Mouse (Mus musculus): ENCODE results near the gene Arpc1a. TPM values are rescaled to one million over a fixed set of nuclear protein-coding genes. Genes with fewer than 3 reads are reported as not detected.
"Not testable (repeated sequence)": the region's sequence is repeated elsewhere in the genome, so short reads cannot be mapped to it uniquely, and the experiment has no call there.

Gene Arpc1a
- polyA plus RNA-seq, 1 experiment from 2014 or later = 112 TPM

GRCm38 (mm10) chr5:145068863-145069262, 14.8 kb upstream of the Arpc1a start:
- Histone ChIP-seq H3K27me3 (ENCODE audit: control insufficient read depth, insufficient read depth, low read length) (no peaks in the 10 kb centered on the region), H3K4me1 (ENCODE audit: control insufficient read depth, insufficient read depth, low read length) (no peaks in the 10 kb centered on the region), H3K4me2 (no peak overlapping the region), H3K9ac (ENCODE audit: low read depth, low read length) (no peak overlapping the region), H3K36me3 (ENCODE audit: control insufficient read depth, insufficient read depth, low read length) (no peaks in the 10 kb centered on the region), H3K4me3 (ENCODE audit: low read depth, low read length) (no peak overlapping the region), H3K9me3 (replicated peaks; ENCODE audit: control insufficient read depth, low read length) (no peaks in the 10 kb centered on the region), H3K27ac (ENCODE audit: low read depth, low read length) (no peak overlapping the region)
- ATAC-seq (replicated peaks; ENCODE audit: insufficient number of reproducible peaks, low FRiP score, low TSS enrichment) = no peak
- WGBS (ENCODE audit: insufficient replicate concordance) = 57% methylated on average over 3 of the region's 3 CpGs

GRCm38 (mm10) chr5:145069707-145070106, 13.9 kb upstream of the Arpc1a start:
- no peak for ATAC-seq (replicated peaks; ENCODE audit: insufficient number of reproducible peaks, low FRiP score, low TSS enrichment)
- Histone ChIP-seq H3K9ac (ENCODE audit: low read depth, low read length) (no peak overlapping the region), H3K36me3 (ENCODE audit: control insufficient read depth, insufficient read depth, low read length) (no peaks in the 10 kb centered on the region), H3K9me3 (replicated peaks; ENCODE audit: control insufficient read depth, low read length) (no peaks in the 10 kb centered on the region), H3K4me3 (ENCODE audit: low read depth, low read length) (no peak overlapping the region), H3K4me1 (ENCODE audit: control insufficient read depth, insufficient read depth, low read length) (no peaks in the 10 kb centered on the region), H3K27me3 (ENCODE audit: control insufficient read depth, insufficient read depth, low read length) (no peaks in the 10 kb centered on the region), H3K4me2 (no peak overlapping the region), H3K27ac (ENCODE audit: low read depth, low read length) (no peak overlapping the region)
- under 1% methylated on average over 5 of the region's 5 CpGs for WGBS (ENCODE audit: insufficient replicate concordance)

- WGBS (ENCODE audit: insufficient replicate concordance) = 42% methylated on average over 6 of the region's 6 CpGs
- no peaks in the 10 kb centered on the region for H3K9me3 ChIP-seq (replicated peaks; ENCODE audit: control insufficient read depth, low read length)
- H3K4me1 ChIP-seq (ENCODE audit: control insufficient read depth, insufficient read depth, low read length) = no peaks in the 10 kb centered on the region
- ATAC-seq (replicated peaks; ENCODE audit: insufficient number of reproducible peaks, low FRiP score, low TSS enrichment) = no peak
- no peak overlapping the region for H3K27ac ChIP-seq (ENCODE audit: low read depth, low read length)
- H3K27me3 ChIP-seq (ENCODE audit: control insufficient read depth, insufficient read depth, low read length) = no peaks in the 10 kb centered on the region
- no peak overlapping the region for H3K4me2 ChIP-seq
- H3K36me3 ChIP-seq (ENCODE audit: control insufficient read depth, insufficient read depth, low read length) = no peaks in the 10 kb centered on the region
- no peak overlapping the region for H3K9ac ChIP-seq (ENCODE audit: low read depth, low read length)
- no peak overlapping the region for H3K4me3 ChIP-seq (ENCODE audit: low read depth, low read length)
Observed at GRCm38 (mm10) chr5:145071342-145071741, 12.3 kb upstream of the Arpc1a start.

- 48% methylated on average over 3 of the region's 3 CpGs for WGBS (ENCODE audit: insufficient replicate concordance)
- H3K4me1 ChIP-seq (ENCODE audit: control insufficient read depth, insufficient read depth, low read length) = no peaks in the 10 kb centered on the region
- no peak for ATAC-seq (replicated peaks; ENCODE audit: insufficient number of reproducible peaks, low FRiP score, low TSS enrichment)
Observed at GRCm38 (mm10) chr5:145075081-145075480, 8.5 kb upstream of the Arpc1a start.

GRCm38 (mm10) chr5:145081866-145082613, 1.6 kb upstream of the Arpc1a start:
- Histone ChIP-seq H3K9ac (ENCODE audit: low read depth, low read length) (no peak overlapping the region), H3K27me3 (ENCODE audit: control insufficient read depth, insufficient read depth, low read length) (no peaks in the 10 kb centered on the region), H3K9me3 (replicated peaks; ENCODE audit: control insufficient read depth, low read length) (no peaks in the 10 kb centered on the region), H3K27ac (ENCODE audit: low read depth, low read length) (no peak overlapping the region), H3K4me2 (no peak overlapping the region), H3K36me3 (ENCODE audit: control insufficient read depth, insufficient read depth, low read length) (peaks cover 4% of the 10 kb centered on the region; the same call in 1 of the 2 replicates), H3K4me1 (ENCODE audit: control insufficient read depth, insufficient read depth, low read length) (peaks cover 4% of the 10 kb centered on the region; the same call in 1 of the 2 replicates), H3K4me3 (ENCODE audit: low read depth, low read length) (no peak overlapping the region)
- 83% methylated on average over 10 of the region's 10 CpGs for WGBS (ENCODE audit: insufficient replicate concordance)
- no peak for ATAC-seq (replicated peaks; ENCODE audit: insufficient number of reproducible peaks, low FRiP score, low TSS enrichment)

More at GRCm38 (mm10) chr5:145075081-145075480, 8.5 kb upstream of the Arpc1a start:
- Histone ChIP-seq H3K36me3 (ENCODE audit: control insufficient read depth, insufficient read depth, low read length) (no peaks in the 10 kb centered on the region), H3K27me3 (ENCODE audit: control insufficient read depth, insufficient read depth, low read length) (no peaks in the 10 kb centered on the region), H3K4me2 (no peak overlapping the region), H3K27ac (ENCODE audit: low read depth, low read length) (no peak overlapping the region), H3K9me3 (replicated peaks; ENCODE audit: control insufficient read depth, low read length) (no peaks in the 10 kb centered on the region), H3K4me3 (ENCODE audit: low read depth, low read length) (no peak overlapping the region), H3K9ac (ENCODE audit: low read depth, low read length) (no peak overlapping the region)

GRCm38 (mm10) chr5:145083201-145083600, 429 bp upstream of the Arpc1a start:
- H3K4me3 ChIP-seq (ENCODE audit: low read depth, low read length) = peak overlapping the region; percentile 79
- H3K9me3 ChIP-seq (replicated peaks; ENCODE audit: control insufficient read depth, low read length); H3K27me3 ChIP-seq (ENCODE audit: control insufficient read depth, insufficient read depth, low read length); H3K36me3 ChIP-seq (ENCODE audit: control insufficient read depth, insufficient read depth, low read length); ATAC-seq (replicated peaks; ENCODE audit: insufficient number of reproducible peaks, low FRiP score, low TSS enrichment); H3K4me1 ChIP-seq (ENCODE audit: control insufficient read depth, insufficient read depth, low read length): not testable (repeated sequence)
- peak overlapping the region; percentile 89 for H3K9ac ChIP-seq (ENCODE audit: low read depth, low read length)
- 43% methylated on average over 6 of the region's 6 CpGs for WGBS (ENCODE audit: insufficient replicate concordance)
- H3K27ac ChIP-seq (ENCODE audit: low read depth, low read length) = peak overlapping the region; percentile 59
- H3K4me2 ChIP-seq = peak overlapping the region; percentile 77

- Histone ChIP-seq H3K27ac (ENCODE audit: low read depth, low read length) (no peak overlapping the region), H3K4me3 (ENCODE audit: low read depth, low read length) (peak overlapping the region; percentile 79), H3K36me3 (ENCODE audit: control insufficient read depth, insufficient read depth, low read length) (peaks cover 8% of the 10 kb centered on the region), H3K9me3 (replicated peaks; ENCODE audit: control insufficient read depth, low read length) (no peaks in the 10 kb centered on the region), H3K9ac (ENCODE audit: low read depth, low read length) (peak overlapping the region; percentile 89; the same call in 1 of the 2 replicates), H3K4me1 (ENCODE audit: control insufficient read depth, insufficient read depth, low read length) (peaks cover 4% of the 10 kb centered on the region; the same call in 1 of the 2 replicates), H3K27me3 (ENCODE audit: control insufficient read depth, insufficient read depth, low read length) (no peaks in the 10 kb centered on the region), H3K4me2 (peak overlapping the region; percentile 77)
- WGBS (ENCODE audit: insufficient replicate concordance) = 61% methylated on average over 2 of the region's 2 CpGs
- ATAC-seq (replicated peaks; ENCODE audit: insufficient number of reproducible peaks, low FRiP score, low TSS enrichment) = no peak
Observed at GRCm38 (mm10) chr5:145084822-145085221, 1.2 kb downstream of the Arpc1a start.

- no peaks in the 10 kb centered on the region for H3K9me3 ChIP-seq (replicated peaks; ENCODE audit: control insufficient read depth, low read length)
- no peak overlapping the region for H3K4me2 ChIP-seq
- WGBS (ENCODE audit: insufficient replicate concordance) = 93% methylated on average over 2 of the region's 2 CpGs
Observed at GRCm38 (mm10) chr5:145088186-145088585, 4.6 kb downstream of the Arpc1a start.

GRCm38 (mm10) chr5:145089878-145090277, 6.2 kb downstream of the Arpc1a start:
- H3K36me3 ChIP-seq (ENCODE audit: control insufficient read depth, insufficient read depth, low read length) = peaks cover 25% of the 10 kb centered on the region
- WGBS (ENCODE audit: insufficient replicate concordance) = 85% methylated on average over 3 of the region's 3 CpGs
- ATAC-seq (replicated peaks; ENCODE audit: insufficient number of reproducible peaks, low FRiP score, low TSS enrichment) = no peak
- no peaks in the 10 kb centered on the region for H3K9me3 ChIP-seq (replicated peaks; ENCODE audit: control insufficient read depth, low read length)
- H3K4me3 ChIP-seq (ENCODE audit: low read depth, low read length) = no peak overlapping the region
- H3K9ac ChIP-seq (ENCODE audit: low read depth, low read length) = no peak overlapping the region
- H3K4me1 ChIP-seq (ENCODE audit: control insufficient read depth, insufficient read depth, low read length) = no peaks in the 10 kb centered on the region; the same call in 1 of the 2 replicates
- no peaks in the 10 kb centered on the region for H3K27me3 ChIP-seq (ENCODE audit: control insufficient read depth, insufficient read depth, low read length)
- no peak overlapping the region for H3K4me2 ChIP-seq
- H3K27ac ChIP-seq (ENCODE audit: low read depth, low read length) = no peak overlapping the region

More at GRCm38 (mm10) chr5:145088186-145088585, 4.6 kb downstream of the Arpc1a start:
- Histone ChIP-seq H3K36me3 (ENCODE audit: control insufficient read depth, insufficient read depth, low read length) (peaks cover 21% of the 10 kb centered on the region), H3K27ac (ENCODE audit: low read depth, low read length) (no peak overlapping the region), H3K27me3 (ENCODE audit: control insufficient read depth, insufficient read depth, low read length) (no peaks in the 10 kb centered on the region), H3K9ac (ENCODE audit: low read depth, low read length) (no peak overlapping the region), H3K4me1 (ENCODE audit: control insufficient read depth, insufficient read depth, low read length) (peaks cover 4% of the 10 kb centered on the region; the same call in 1 of the 2 replicates), H3K4me3 (ENCODE audit: low read depth, low read length) (no peak overlapping the region)
- ATAC-seq (replicated peaks; ENCODE audit: insufficient number of reproducible peaks, low FRiP score, low TSS enrichment) = no peak

All from heart, embryonic 11.5 days (tissue).